21 mouse cellular contexts compared by ENCODE assay signal in the genomic region with DNA sequence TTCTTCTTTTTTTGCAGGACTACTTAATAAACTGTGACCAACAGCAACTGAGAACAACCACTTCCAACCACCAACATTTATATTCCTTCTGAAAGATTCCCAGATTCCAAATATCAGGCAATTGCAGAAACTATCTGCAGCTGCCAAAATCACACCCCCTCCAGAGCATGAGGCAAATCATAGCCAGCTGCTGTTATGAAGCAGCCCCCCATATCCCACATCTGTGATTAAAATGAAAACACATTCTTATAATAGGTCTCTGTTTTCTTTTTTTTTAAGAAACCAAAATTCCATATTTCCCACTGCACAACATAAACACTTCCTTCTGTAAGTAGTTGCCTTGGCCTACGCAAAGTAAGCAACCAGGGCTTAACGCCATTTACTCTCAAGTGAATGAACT.
DNase-seq lines count a peak whose midpoint lies in the region; ATAC-seq and TF ChIP-seq lines count a peak whose summit lies in the region.
"Had no signal": no experiment of that assay in that cellular context is flagged by ENCODE, and none has a peak within 500 bp of the region (broad histone marks: within the 10 kb centered on the region; RNA-seq: fewer than 3 reads in every experiment).

No protein-coding gene starts in this region.

- WGBS in embryonic facial prominence, embryonic 14.5 days = 48% methylated on average over 2 of the region's 2 CpGs
- 80% methylated on average over 2 of the region's 2 CpGs for WGBS in embryonic facial prominence, embryonic 10.5 days
- WGBS in limb, embryonic 13.5 days = 58% methylated on average over 2 of the region's 2 CpGs
- WGBS in limb, embryonic 10.5 days = 92% methylated on average over 2 of the region's 2 CpGs
- WGBS in embryonic facial prominence, embryonic 15.5 days = 48% methylated on average over 2 of the region's 2 CpGs
- WGBS in limb, embryonic 14.5 days = 44% methylated on average over 2 of the region's 2 CpGs

- peak; percentile 76 for DNase-seq in embryonic facial prominence, embryonic 14.5 days (ENCODE audit: low spot score)
- no peak for DNase-seq in embryonic facial prominence, embryonic 10.5 days (ENCODE audit: low spot score)
- no peak for DNase-seq in limb, embryonic 10.5 days (ENCODE audit: low spot score)
- DNase-seq in limb, embryonic 14.5 days (ENCODE audit: low spot score) = peak; percentile 32
- no peak for DNase-seq in kidney, postnatal 36 days
- no peak for DNase-seq in frontal cortex, postnatal 10 days (ENCODE audit: low spot score in 2 of 2)
- DNase-seq: adrenal gland, adult 2 months; adrenal gland, adult 8-10 months; adrenal gland, postnatal 10 days; adrenal gland, postnatal 14 days; adrenal gland, postnatal 25 days; adrenal gland, postnatal 36 days; B cell, adult 2 months; cerebellum, adult 11 months; cerebellum, adult 11-12 months had no signal

- no peak overlapping the region for H3K27ac ChIP-seq in embryonic facial prominence, embryonic 14.5 days (replicated peaks; ENCODE audit: low read depth, low read length)
- H3K27ac ChIP-seq in embryonic facial prominence, embryonic 10.5 days (replicated peaks) = no peak overlapping the region
- H3K27ac ChIP-seq in limb, embryonic 13.5 days = no peak overlapping the region
- H3K27ac ChIP-seq in limb, embryonic 10.5 days = no peak overlapping the region
- no peak overlapping the region for H3K27ac ChIP-seq in embryonic facial prominence, embryonic 15.5 days (replicated peaks)
- H3K27ac ChIP-seq in limb, embryonic 14.5 days (replicated peaks; ENCODE audit: low read depth, low read length) = no peak overlapping the region

- no peak overlapping the region for H3K4me2 ChIP-seq in embryonic facial prominence, embryonic 14.5 days (ENCODE audit: low read depth, low read length)
- H3K4me2 ChIP-seq in limb, embryonic 13.5 days (replicated peaks) = no peak overlapping the region
- H3K4me2 ChIP-seq in embryonic facial prominence, embryonic 15.5 days (replicated peaks) = no peak overlapping the region
- no peak overlapping the region for H3K4me2 ChIP-seq in limb, embryonic 14.5 days (replicated peaks; ENCODE audit: low read depth, low read length, severe bottlenecking)

- 0 out of 2 replicates have a peak, but pooled peaks cover 4% of the 10 kb centered on the region for H3K9me3 ChIP-seq in embryonic facial prominence, embryonic 14.5 days (ENCODE audit: control insufficient read depth, low read length)
- no peaks in the 10 kb centered on the region for H3K9me3 ChIP-seq in embryonic facial prominence, embryonic 10.5 days
- peaks cover 7% of the 10 kb centered on the region; the same call in 1 of the 2 replicates for H3K9me3 ChIP-seq in limb, embryonic 13.5 days
- H3K9me3 ChIP-seq in limb, embryonic 10.5 days (replicated peaks) = no peaks in the 10 kb centered on the region
- no peaks in the 10 kb centered on the region for H3K9me3 ChIP-seq in embryonic facial prominence, embryonic 15.5 days (replicated peaks)
- peaks cover 7% of the 10 kb centered on the region; the same call in 1 of the 2 replicates for H3K9me3 ChIP-seq in limb, embryonic 14.5 days (ENCODE audit: control insufficient read depth, low read length)

- no peak for ATAC-seq in embryonic facial prominence, embryonic 14.5 days (ENCODE audit: low read depth)
- peak; percentile 37; the same call in 1 of the 2 replicates for ATAC-seq in limb, embryonic 13.5 days (ENCODE audit: low FRiP score, low read depth)
- ATAC-seq in embryonic facial prominence, embryonic 15.5 days (ENCODE audit: insufficient number of reproducible peaks, low FRiP score, low TSS enrichment, low read depth) = peak; percentile 22; the same call in 1 of the 2 replicates
- peak; percentile 70; the same call in 1 of the 2 replicates for ATAC-seq in limb, embryonic 14.5 days (ENCODE audit: low FRiP score, low read depth)
- ATAC-seq: activated CD4-positive, CD25-positive, alpha-beta regulatory T cell, adult 4 months; CD4-positive, CD25-positive, alpha-beta regulatory T cell, adult 4 months; Patski had no signal

- no peak for TF ChIP-seq POLR2A in limb, embryonic 14.5 days (IDR thresholded peaks at IDR 0.05; ENCODE audit: borderline replicate concordance, extremely low read depth, insufficient read depth, insufficient read length)

- H3K27me3 ChIP-seq in embryonic facial prominence, embryonic 14.5 days (replicated peaks; ENCODE audit: control insufficient read depth, insufficient read depth, low read length) = no peaks in the 10 kb centered on the region
- no peaks in the 10 kb centered on the region for H3K27me3 ChIP-seq in embryonic facial prominence, embryonic 10.5 days (replicated peaks; ENCODE audit: low read depth, poor library complexity, severe bottlenecking)
- H3K27me3 ChIP-seq in limb, embryonic 13.5 days = peaks cover 7% of the 10 kb centered on the region
- no peaks in the 10 kb centered on the region for H3K27me3 ChIP-seq in limb, embryonic 10.5 days (ENCODE audit: low read depth, poor library complexity, severe bottlenecking)
- H3K27me3 ChIP-seq in embryonic facial prominence, embryonic 15.5 days = 0 out of 2 replicates have a peak, but pooled peaks cover 3% of the 10 kb centered on the region
- H3K27me3 ChIP-seq in limb, embryonic 14.5 days (ENCODE audit: control insufficient read depth, insufficient read depth, low read length) = no peaks in the 10 kb centered on the region
- H3K27me3 ChIP-seq: Patski had no signal

- H3K9ac ChIP-seq in embryonic facial prominence, embryonic 14.5 days (ENCODE audit: low read depth, low read length) = no peak overlapping the region
- H3K9ac ChIP-seq in limb, embryonic 13.5 days = no peak overlapping the region
- no peak overlapping the region for H3K9ac ChIP-seq in embryonic facial prominence, embryonic 15.5 days
- no peak overlapping the region for H3K9ac ChIP-seq in limb, embryonic 14.5 days (ENCODE audit: low read depth, low read length, severe bottlenecking)

- H3K36me3 ChIP-seq in embryonic facial prominence, embryonic 14.5 days (ENCODE audit: control insufficient read depth, insufficient read depth, low read length) = no peaks in the 10 kb centered on the region
- no peaks in the 10 kb centered on the region for H3K36me3 ChIP-seq in embryonic facial prominence, embryonic 10.5 days (replicated peaks)
- H3K36me3 ChIP-seq in limb, embryonic 13.5 days = no peaks in the 10 kb centered on the region
- no peaks in the 10 kb centered on the region for H3K36me3 ChIP-seq in limb, embryonic 10.5 days
- no peaks in the 10 kb centered on the region for H3K36me3 ChIP-seq in embryonic facial prominence, embryonic 15.5 days
- H3K36me3 ChIP-seq in limb, embryonic 14.5 days (ENCODE audit: control insufficient read depth, insufficient read depth, low read length) = no peaks in the 10 kb centered on the region
- H3K36me3 ChIP-seq: G1E had no signal

- peaks cover 5% of the 10 kb centered on the region; the same call in 1 of the 2 replicates for H3K4me1 ChIP-seq in embryonic facial prominence, embryonic 14.5 days (ENCODE audit: control insufficient read depth, insufficient read depth, low read length)
- H3K4me1 ChIP-seq in embryonic facial prominence, embryonic 10.5 days = peaks cover 14% of the 10 kb centered on the region
- H3K4me1 ChIP-seq in limb, embryonic 13.5 days = peaks cover 19% of the 10 kb centered on the region
- peaks cover 13% of the 10 kb centered on the region for H3K4me1 ChIP-seq in limb, embryonic 10.5 days
- H3K4me1 ChIP-seq in embryonic facial prominence, embryonic 15.5 days = peaks cover 26% of the 10 kb centered on the region
- peaks cover 9% of the 10 kb centered on the region for H3K4me1 ChIP-seq in limb, embryonic 14.5 days (ENCODE audit: control insufficient read depth, insufficient read depth, low read length)

- H3K4me3 ChIP-seq in embryonic facial prominence, embryonic 14.5 days (ENCODE audit: low read depth, low read length) = no peak overlapping the region
- H3K4me3 ChIP-seq in embryonic facial prominence, embryonic 10.5 days = no peak overlapping the region
- no peak overlapping the region for H3K4me3 ChIP-seq in limb, embryonic 13.5 days
- H3K4me3 ChIP-seq in limb, embryonic 10.5 days = no peak overlapping the region
- H3K4me3 ChIP-seq in embryonic facial prominence, embryonic 15.5 days (replicated peaks) = no peak overlapping the region
- no peak overlapping the region for H3K4me3 ChIP-seq in limb, embryonic 14.5 days (replicated peaks; ENCODE audit: low read length)

Comparison
In these comparisons a context has a peak if more than half of its experiments do, and no peak if none do; other contexts are left out.
1. DNase-seq: peak in embryonic facial prominence, embryonic 14.5 days (single experiment) and limb, embryonic 14.5 days (single experiment); none in embryonic facial prominence, embryonic 10.5 days (single experiment), limb, embryonic 10.5 days (single experiment), kidney, postnatal 36 days (0 of 2) and frontal cortex, postnatal 10 days (0 of 2).